Mouse (Mus musculus): Measurements from ENCODE around the gene Amacr.
"Not testable (repeated sequence)": the region's sequence is repeated elsewhere in the genome, so short reads cannot be mapped to it uniquely, and the experiment has no call there.

Amacr gene

GRCm38 (mm10) chr15:10981377-10982063 is at the start of gene Amacr:
Gene Amacr (plus strand): TSS chr15:10981756.
- peak; percentile 94 for DNase-seq (ENCODE audit: low read depth, low spot score)

DNA sequence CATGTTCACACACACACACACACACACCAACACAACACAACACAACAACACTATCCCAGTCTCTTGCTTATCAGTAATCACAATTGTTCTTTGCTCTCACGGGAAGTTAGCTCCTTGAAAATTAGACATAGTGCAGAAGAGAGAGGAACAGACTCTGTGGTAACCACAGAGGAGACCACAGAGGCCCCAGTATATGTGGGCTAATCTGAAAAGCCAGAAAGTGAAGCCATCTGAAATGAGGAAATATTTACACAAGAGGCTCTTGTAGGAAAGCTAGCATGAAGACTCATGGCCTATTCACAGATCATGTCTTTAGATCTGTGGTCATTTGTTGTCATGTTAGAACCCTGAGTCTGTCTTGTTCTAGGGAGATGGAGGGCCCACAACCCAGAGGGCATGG is 47.6 kb upstream of the Amacr start:
- no peak for DNase-seq (ENCODE audit: low read depth, low spot score)

DNA sequence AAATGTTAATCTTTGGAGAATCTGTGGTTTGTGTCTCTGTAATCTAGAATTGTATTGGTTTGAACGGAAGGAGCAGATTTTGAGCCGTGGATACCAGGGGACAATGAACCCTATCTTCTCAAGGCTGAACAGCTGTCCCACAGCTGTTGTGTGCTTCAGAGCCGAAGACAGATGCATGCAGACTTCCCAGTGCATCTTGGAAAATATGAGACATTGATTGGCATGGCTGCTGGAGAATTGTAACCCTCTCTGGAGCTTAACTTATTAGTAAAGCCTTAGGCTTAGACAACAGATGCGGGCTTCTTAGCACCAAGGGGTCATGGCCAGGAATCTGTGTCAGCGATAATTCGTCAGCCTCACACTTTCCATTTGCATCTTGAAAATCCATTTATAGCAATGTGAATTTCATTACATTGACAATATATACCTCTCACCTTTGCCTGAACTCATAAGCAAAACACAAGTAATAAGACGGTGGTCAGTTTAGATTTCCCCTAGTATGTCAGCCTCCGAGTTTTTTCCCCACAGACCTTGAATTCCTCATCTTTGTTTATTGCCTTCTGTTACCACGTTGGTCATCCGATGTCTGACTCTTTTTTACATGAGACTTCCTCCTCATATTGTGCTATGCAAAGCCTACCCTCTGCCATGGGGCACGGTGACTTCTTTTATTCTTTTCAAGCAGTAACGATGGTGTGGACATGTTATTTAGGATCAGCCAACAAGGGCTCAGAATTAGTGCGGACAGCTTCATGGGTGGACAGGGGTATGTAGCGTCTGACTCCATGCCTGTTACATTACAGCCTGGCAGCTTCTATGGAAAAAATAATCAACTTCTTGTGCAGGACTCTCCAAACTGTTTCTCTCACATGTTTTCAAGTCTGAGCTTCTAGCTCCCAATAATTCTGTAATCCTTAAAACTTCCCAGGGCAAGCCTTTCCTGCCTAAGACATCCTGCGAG is 41.1 kb upstream of the Amacr start:
- peak; percentile 60 for DNase-seq (ENCODE audit: low read depth, low spot score)

GRCm38 (mm10) chr15:10941901-10942300 is 39.7 kb upstream of the Amacr start:
- DNase-seq (ENCODE audit: low read depth, low spot score): no peak

DNA sequence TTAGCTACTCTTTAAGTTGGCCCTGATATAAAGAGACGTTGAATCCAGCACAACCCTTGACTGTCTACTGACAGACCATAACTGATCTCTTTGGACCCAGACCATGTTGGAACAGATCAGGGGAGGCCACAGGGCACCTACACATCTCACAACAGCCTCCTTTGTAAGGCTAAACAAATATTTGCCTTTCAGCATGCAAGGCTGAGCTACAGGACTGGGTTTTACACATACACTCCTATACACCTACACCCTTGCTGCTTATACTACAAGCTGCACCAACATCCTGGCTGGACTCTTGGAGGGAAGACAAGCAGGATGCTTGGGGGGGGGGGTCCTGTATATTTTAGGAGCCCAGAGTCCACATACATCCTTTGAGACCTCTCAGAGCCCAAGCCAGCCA is 33.7 kb upstream of the Amacr start:
- DNase-seq (ENCODE audit: low read depth, low spot score): no peak

- DNase-seq (ENCODE audit: low read depth, low spot score): peak; percentile 18
These were observed 29.4 kb upstream of the Amacr start, which contains the start of gene C1qtnf3 for GRCm38 (mm10) chr15:10951951-10952759. Gene C1qtnf3 (plus strand): TSS chr15:10952332.

DNA sequence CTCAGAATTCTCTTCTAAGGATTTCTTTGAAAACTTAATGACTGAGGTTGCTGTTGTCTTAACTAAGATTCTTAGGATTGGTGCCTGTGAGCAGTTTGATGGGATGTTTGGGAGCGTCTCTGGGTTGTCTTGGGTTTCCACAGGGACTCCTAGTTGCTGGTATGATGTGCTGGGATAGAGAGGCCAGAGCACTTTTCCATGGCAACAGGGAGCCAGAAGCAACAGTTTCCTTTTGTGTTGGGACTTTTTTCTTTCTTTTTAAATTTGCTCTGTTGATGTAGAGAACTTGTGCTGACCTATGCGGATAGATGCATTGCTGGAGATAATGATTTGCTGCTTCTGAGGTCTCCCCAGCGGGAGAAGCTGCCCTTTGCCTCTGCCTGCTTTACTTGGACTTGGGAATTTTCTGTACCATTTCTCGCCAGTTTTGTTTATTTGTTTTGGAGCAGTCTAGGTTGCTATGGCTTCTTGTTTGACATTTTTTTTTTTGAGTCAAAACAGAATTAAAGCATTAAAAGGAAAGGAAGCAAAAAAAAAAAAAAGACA is 28.7 kb upstream of the Amacr start:
- no peak for DNase-seq (ENCODE audit: low read depth, low spot score)

DNA sequence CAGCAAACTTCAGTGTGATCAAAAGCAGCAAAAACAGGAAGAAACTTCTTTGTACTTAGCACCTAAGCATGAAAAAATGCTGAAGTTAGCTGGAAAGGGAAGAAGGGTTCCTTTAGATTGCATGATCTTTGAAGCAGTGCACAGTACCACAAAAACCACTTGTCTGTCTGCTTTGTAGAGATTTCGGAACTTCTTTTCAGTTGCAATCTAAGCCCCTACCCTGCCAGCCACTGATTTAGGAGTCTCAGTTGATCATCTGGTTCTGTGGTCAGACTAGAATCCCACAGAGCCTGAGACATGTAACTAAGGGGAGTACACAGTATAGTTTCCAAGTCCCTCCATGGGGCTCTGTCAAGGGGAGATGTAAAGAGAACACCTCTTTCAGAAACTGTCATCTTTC is 28.1 kb upstream of the Amacr start:
- DNase-seq (ENCODE audit: low read depth, low spot score): no peak

DNA sequence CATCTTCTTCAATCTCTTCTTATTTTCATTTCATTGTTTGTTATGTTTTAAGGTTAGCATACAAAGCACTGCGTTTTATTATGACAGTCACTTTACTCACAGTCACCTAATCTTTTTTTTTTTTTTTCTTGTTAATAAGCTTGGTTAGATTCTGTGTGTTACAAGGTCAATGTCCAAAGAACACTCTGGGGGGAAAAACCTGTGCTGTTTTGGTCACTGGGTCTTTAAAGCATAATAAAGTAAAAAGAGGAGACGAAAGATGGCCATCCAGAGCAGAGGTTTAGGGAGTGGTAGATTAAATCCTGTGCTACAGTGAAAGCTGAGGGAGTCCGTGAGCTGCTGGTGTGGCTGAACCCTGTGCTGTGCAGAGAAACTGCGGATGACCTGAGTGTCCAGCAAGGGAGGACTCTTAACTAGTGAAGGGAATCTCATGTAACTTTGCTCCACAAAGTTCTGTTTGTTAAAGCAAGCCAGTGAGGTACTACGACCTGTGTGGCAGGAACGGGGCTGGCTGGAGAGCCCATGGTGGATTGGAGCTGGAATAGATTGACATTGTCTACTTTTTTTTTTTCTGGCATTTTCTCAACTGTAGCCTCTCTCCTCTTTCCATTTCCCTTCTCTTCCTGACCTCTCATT is 27.1 kb upstream of the Amacr start:
- DNase-seq (ENCODE audit: low read depth, low spot score): no peak

- no peak for DNase-seq (ENCODE audit: low read depth, low spot score)
These were observed 26.4 kb upstream of the Amacr start for GRCm38 (mm10) chr15:10955156-10955555.

- DNase-seq (ENCODE audit: low read depth, low spot score): no peak
These were observed 24.9 kb upstream of the Amacr start for GRCm38 (mm10) chr15:10956706-10957105.

DNA sequence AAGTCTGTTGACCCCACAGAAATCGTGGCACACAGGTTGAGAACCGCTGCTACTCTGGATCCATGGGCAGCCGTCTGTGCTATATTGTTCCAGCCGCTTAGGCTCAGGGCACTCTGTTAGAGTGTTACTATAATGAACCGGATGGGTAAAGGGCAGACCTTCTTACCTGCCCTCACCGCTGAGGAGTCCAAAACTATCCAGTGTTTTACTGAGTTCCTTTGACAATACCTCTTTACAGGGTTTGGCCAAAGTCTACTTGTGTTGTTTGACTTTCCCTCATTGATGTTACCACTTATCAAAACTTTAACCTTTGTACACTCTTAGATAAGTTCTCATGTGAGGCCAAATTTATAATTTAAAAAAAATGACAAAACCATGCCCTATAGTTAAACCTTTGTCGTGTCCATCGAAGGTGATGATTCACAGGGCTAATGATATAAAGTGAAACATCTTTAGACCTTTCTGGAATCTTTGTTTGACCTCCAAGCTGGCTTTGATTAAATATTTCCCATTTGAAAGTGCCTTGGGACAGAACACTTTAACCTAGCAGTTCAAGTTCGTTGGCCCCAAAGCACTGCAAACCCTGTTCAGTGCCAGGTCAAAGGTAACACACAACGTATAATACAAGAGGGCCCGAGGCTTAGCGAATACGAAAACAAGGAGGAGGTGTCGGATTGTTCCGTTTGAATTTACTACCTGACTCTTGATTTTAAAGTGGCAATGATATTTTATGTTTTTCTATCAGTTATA is 22.1 kb upstream of the Amacr start:
- no peak for DNase-seq (ENCODE audit: low read depth, low spot score)

- DNase-seq (ENCODE audit: low read depth, low spot score): no peak
These were observed 21.3 kb upstream of the Amacr start for GRCm38 (mm10) chr15:10960267-10960666.

DNA sequence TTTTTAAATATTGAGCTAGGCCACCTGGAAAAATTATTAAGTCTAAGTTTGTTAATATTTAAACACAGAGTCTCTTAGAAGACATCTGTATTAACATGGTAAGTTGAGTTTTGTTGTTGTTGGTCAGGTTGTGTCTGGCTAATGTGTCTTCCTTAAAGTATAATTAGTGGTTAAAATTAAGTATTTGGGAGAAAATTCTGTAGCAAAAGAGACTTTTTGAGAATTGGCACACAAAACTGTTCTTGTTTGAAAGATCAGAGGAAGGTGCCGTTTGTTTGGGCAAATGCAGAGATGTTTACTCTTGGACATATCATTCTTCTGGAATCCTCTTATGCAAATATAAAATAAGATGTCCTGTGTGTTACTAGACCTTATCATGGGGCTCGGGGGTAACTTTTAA is 19.0 kb upstream of the Amacr start:
- DNase-seq (ENCODE audit: low read depth, low spot score): no peak

- DNase-seq (ENCODE audit: low read depth, low spot score): no peak
These were observed 12.1 kb upstream of the Amacr start for GRCm38 (mm10) chr15:10969439-10969838.

- DNase-seq (ENCODE audit: low read depth, low spot score): no peak
These were observed 10.8 kb upstream of the Amacr start for GRCm38 (mm10) chr15:10970777-10971176.

DNA sequence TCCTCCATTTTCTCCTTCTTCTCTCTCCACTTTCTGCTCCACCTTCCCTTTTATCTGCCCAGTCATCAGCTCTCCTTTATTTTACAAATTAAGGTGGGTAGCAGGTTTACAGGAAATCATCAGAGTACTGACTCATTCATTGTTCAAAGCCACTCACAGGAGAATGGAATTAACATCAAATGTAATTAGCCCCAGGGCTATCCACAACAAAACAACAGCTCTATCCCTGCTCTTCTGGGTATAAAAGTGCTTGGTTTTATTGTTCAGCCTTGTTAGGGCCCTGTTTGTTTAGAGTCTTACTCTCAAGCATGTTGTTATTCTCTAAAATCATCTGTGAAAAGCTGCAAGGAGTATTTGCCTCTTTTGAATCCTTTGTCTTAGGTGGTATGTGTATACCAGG is 4.4 kb upstream of the Amacr start:
- no peak for DNase-seq (ENCODE audit: low read depth, low spot score)

DNA sequence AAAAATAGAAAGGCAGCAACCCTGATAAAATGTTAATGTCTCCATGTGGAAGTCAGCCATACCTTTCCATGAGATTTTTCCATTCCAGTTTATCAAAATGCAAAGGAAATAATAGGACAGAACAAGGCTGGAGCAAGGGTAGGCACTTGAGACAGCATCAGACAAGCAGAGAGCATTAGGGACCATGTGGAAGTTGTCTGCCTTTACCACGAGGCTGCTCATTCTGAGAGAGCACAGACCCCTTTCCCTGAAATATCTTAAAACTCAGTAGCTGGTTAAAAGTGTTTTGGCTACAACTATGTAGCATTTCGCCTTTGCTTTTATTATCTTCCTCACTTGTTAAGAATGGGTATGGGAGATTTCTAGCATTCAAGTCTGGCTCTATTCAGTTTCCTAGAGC is 844 bp upstream of the Amacr start:
- no peak for DNase-seq (ENCODE audit: low read depth, low spot score)

DNA sequence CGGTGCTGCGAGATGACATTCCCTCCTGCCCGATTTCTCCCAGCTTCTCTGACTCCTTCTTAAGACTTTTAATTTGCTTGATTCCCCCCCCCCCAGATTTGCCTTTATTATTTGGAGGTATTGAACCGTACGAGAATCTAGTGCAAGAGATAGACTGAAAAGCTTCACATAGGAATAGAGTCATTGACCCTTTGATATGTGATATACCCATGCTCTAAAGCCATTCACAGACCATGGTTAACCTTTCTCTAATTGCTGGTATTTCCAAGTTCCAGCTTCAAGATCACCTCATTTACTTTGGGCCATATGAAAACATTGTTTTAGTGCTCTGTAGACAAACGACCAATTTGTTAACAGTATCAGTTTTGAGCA is 494 bp downstream of the Amacr start:
- no peak for DNase-seq (ENCODE audit: low read depth, low spot score)

DNA sequence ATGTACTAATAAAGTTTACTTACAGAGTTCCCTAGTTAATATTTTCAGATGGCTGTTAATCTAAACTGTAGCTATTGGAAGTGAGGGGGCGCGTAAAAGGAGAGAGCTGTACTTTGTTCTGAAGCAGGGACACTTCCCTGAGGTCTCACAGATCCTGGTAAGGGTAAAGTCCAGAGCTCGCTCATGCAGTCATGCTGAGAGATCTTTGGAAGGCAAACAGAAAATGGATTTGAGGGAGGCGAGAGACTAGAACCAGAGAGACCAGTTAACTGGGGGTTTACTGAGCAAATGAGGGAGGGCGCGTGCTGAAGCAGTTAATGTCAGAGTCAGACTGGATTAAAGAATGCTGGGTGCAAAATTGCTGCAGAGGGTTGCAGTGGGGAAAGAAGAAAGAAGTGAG is 4.2 kb downstream of the Amacr start:
- no peak for DNase-seq (ENCODE audit: low read depth, low spot score)

GRCm38 (mm10) chr15:10986477-10986876 is 4.9 kb downstream of the Amacr start:
- DNase-seq (ENCODE audit: low read depth, low spot score): not testable (repeated sequence)
